Mouse (Mus musculus): ENCODE measurements around the gene Gpsm3. TPM values are rescaled to one million over a fixed set of nuclear protein-coding genes. Genes with fewer than 3 reads are reported as not detected.

Gpsm3 gene
- polyA plus RNA-seq, 1 experiment, result 1.9 TPM

DNA sequence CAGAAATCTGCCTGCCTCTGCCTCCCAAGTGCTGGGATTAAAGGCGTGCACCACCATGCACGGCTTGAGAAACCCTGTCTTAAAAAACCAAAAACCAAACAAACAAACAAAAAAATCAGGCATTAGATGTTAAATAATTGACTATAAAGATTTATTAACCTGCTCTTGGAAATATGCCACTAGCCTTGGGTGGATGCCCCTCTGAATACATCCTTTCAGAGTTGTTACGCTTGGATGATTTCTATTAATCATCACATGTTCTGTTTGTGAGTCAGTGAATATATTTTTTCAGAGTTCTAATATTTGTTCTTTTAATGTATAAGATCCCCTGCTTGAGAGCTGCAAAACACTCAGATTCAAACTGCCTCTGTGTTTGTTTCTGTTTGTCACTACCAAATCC is 35.4 kb downstream of the Gpsm3 start:
- no peak for TF ChIP-seq POLR2A (IDR thresholded peaks at IDR 0.05; ENCODE audit: control insufficient read depth, low read depth, low read length)
- no peak for TF ChIP-seq CTCF (IDR thresholded peaks at IDR 0.05; ENCODE audit: control insufficient read depth, insufficient read depth, insufficient replicate concordance, low read depth, low read length)
- Histone ChIP-seq H3K36me3 (ENCODE audit: control insufficient read depth, insufficient read depth, low read length) (no peaks in the 10 kb centered on the region), H3K27ac (ENCODE audit: control insufficient read depth, insufficient read depth, low read depth, low read length) (no peak overlapping the region), H3K4me1 (ENCODE audit: control insufficient read depth, insufficient read depth, low read length) (peaks cover 31% of the 10 kb centered on the region), H3K27me3 (ENCODE audit: control insufficient read depth, insufficient read depth, low read length) (no peaks in the 10 kb centered on the region), H3K4me3 (ENCODE audit: control insufficient read depth, low read depth, low read length) (no peak overlapping the region)

DNA sequence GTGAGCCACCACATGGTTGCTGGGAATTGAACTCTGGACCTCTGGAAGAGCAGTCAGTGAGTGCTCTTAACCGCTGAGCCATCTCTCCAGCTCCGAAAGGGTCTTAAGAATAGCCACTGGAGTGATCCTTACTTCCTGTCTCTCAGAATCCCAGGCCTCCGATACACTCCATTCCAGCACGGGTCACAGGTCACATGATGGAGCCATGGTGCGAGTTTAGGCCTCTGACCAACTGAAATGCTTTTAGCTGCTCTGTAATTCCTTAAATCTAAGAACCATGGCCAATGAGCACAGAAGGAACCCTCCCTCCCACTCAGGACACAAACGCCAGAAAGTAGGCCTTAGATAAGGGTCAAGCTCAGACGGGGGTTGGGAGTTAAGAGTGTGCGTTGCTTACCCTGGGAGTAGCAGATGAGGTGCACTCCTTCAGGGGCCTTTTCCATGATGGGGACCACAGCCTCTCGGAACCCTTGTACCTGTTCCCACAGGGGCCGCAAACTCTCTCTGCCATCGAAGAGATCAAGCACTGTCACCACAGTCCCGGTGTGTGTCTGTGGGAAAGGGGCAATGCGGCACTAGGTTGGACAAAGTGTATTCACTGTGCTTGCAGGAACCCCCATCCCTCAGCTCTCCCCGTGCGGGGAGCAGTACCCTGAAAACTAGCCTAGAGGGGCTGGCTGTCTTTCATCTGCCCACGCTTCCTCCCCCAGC is 36.6 kb downstream of the Gpsm3 start:
- H3K27me3 ChIP-seq (ENCODE audit: control insufficient read depth, insufficient read depth, low read length), result peaks cover 5% of the 10 kb centered on the region; the same call in 1 of the 2 replicates
- peaks cover 40% of the 10 kb centered on the region for H3K4me1 ChIP-seq (ENCODE audit: control insufficient read depth, insufficient read depth, low read length)
- H3K36me3 ChIP-seq (ENCODE audit: control insufficient read depth, insufficient read depth, low read length), result no peaks in the 10 kb centered on the region
- TF ChIP-seq POLR2A (IDR thresholded peaks at IDR 0.05; ENCODE audit: control insufficient read depth, low read depth, low read length) (no peak), CTCF (IDR thresholded peaks at IDR 0.05; ENCODE audit: control insufficient read depth, insufficient read depth, insufficient replicate concordance, low read depth, low read length) (no peak)
- peak overlapping the region; percentile 81 for H3K27ac ChIP-seq (ENCODE audit: control insufficient read depth, insufficient read depth, low read depth, low read length)
- H3K4me3 ChIP-seq (ENCODE audit: control insufficient read depth, low read depth, low read length), result peak overlapping the region; percentile 94

DNA sequence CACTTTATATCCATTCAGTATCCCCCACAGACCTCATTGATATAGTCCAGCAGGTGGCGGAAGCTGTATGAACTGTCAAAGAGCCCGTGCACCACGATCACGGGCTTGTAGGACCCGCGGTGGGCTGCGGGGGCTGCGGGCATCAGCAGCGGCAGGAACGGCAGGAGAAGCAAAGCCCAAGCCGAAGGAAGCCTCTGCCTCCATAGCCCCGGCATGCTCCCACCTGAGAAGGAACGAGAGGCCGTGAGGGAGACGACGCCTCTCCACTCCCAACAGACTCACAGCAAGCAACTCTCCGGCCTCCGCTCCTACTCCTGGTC is 37.1 kb downstream of the Gpsm3 start:
- H3K36me3 ChIP-seq (ENCODE audit: control insufficient read depth, insufficient read depth, low read length), result no peaks in the 10 kb centered on the region
- peak overlapping the region; percentile 81 for H3K27ac ChIP-seq (ENCODE audit: control insufficient read depth, insufficient read depth, low read depth, low read length)
- H3K4me1 ChIP-seq (ENCODE audit: control insufficient read depth, insufficient read depth, low read length), result peaks cover 44% of the 10 kb centered on the region
- TF ChIP-seq POLR2A (IDR thresholded peaks at IDR 0.05; ENCODE audit: control insufficient read depth, low read depth, low read length) (no peak), CTCF (IDR thresholded peaks at IDR 0.05; ENCODE audit: control insufficient read depth, insufficient read depth, insufficient replicate concordance, low read depth, low read length) (peak; percentile 18; the same call in 1 of the 2 replicates)
- H3K4me3 ChIP-seq (ENCODE audit: control insufficient read depth, low read depth, low read length), result peak overlapping the region; percentile 94
- H3K27me3 ChIP-seq (ENCODE audit: control insufficient read depth, insufficient read depth, low read length), result peaks cover 5% of the 10 kb centered on the region; the same call in 1 of the 2 replicates

DNA sequence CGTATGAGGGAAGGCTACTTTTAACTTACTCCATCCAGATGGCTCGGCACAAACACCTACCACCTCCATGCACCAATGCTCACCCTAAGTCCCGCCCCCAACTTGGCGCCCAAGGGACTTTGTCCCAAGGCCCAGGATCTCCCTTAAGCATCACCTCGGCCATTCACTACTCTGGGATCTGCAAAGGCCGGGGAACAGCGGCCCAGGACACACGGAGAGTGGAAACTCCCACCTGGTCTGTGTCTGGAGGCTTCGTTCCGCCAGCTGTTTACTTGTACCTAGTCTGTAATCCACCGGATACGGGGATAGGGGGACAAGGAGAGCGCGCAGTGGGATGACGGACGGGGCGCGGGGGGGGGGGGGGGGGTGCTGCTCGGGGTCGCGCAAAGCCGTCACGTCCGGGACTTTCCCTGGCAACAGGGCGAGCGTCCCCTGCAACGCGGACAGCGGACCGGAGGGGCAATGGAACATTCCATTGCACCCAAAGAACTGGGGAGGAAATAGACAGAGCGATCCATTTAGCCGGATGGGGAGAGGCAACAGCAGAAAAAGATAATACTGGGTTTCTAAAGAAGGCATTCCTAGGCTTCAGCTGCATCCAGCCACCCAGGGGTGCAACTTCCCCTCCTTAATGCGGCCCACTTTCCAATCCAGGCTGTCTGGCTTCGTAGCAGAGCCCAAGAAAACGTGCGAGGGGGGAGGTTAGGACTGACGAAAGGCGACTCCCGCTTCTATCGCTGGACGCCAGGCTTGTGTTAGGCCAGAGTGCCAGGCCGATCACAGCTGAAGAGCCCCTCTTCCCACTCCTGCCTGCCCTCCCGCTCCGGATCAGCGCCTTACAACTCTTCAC is 37.7 kb downstream of the Gpsm3 start:
- H3K4me3 ChIP-seq (ENCODE audit: control insufficient read depth, low read depth, low read length), result peak overlapping the region; percentile 94
- peaks cover 48% of the 10 kb centered on the region for H3K4me1 ChIP-seq (ENCODE audit: control insufficient read depth, insufficient read depth, low read length)
- H3K27ac ChIP-seq (ENCODE audit: control insufficient read depth, insufficient read depth, low read depth, low read length), result peak overlapping the region; percentile 92
- peaks cover 5% of the 10 kb centered on the region; the same call in 1 of the 2 replicates for H3K27me3 ChIP-seq (ENCODE audit: control insufficient read depth, insufficient read depth, low read length)
- no peaks in the 10 kb centered on the region for H3K36me3 ChIP-seq (ENCODE audit: control insufficient read depth, insufficient read depth, low read length)
- TF ChIP-seq POLR2A (IDR thresholded peaks at IDR 0.05; ENCODE audit: control insufficient read depth, low read depth, low read length), result peak; percentile 48; the same call in 1 of the 2 replicates
- TF ChIP-seq CTCF (IDR thresholded peaks at IDR 0.05; ENCODE audit: control insufficient read depth, insufficient read depth, insufficient replicate concordance, low read depth, low read length), result no peak

DNA sequence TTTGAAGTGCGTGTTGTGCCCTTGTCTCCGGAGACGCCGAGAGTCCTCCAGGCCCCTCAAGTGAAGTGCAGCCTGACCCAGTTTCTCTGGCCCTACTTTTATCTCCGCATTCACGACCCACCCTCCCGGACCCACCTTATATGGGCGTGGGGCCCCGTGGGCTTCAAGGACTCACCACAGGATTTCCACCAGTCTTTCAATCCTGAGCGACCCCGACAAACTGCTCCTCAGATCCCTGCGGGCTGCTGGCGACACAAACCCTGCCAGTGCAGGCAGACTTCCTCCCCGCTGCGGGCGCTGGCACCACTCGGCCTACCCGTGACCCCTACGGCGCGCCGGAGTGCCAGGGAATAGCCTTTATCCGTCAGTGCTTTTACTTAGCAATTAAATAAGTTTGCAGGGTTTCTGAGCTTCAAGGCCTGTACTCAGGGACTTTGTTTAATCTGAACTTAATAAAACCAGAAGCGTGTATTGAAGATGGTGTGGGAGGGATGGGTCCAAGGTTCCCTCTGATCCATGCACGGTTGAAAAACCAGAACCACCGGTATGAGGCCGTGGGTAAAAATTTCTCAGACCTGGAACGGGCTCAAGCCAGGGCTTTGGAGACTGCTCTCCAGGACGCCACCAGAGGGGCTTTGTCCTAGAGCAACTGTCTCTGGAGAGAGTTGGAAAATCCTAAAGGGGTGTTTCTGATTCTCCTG is 38.5 kb downstream of the Gpsm3 start, which contains the start of gene Ppt2:
Gene Ppt2 (minus strand): TSS at position 568 of the 701 bp plus-strand sequence.
- H3K4me3 ChIP-seq (ENCODE audit: control insufficient read depth, low read depth, low read length), result peak within 1 kb of the TSS; percentile 94
- H3K4me1 ChIP-seq (ENCODE audit: control insufficient read depth, insufficient read depth, low read length), result peaks cover 51% of the 10 kb centered on the region
- no peaks in the 10 kb centered on the region for H3K36me3 ChIP-seq (ENCODE audit: control insufficient read depth, insufficient read depth, low read length)
- H3K27ac ChIP-seq (ENCODE audit: control insufficient read depth, insufficient read depth, low read depth, low read length), result peak within 1 kb of the TSS; percentile 92
- H3K27me3 ChIP-seq (ENCODE audit: control insufficient read depth, insufficient read depth, low read length), result peaks cover 5% of the 10 kb centered on the region; the same call in 1 of the 2 replicates
- no peak for TF ChIP-seq POLR2A (IDR thresholded peaks at IDR 0.05; ENCODE audit: control insufficient read depth, low read depth, low read length)
- no peak for TF ChIP-seq CTCF (IDR thresholded peaks at IDR 0.05; ENCODE audit: control insufficient read depth, insufficient read depth, insufficient replicate concordance, low read depth, low read length)

DNA sequence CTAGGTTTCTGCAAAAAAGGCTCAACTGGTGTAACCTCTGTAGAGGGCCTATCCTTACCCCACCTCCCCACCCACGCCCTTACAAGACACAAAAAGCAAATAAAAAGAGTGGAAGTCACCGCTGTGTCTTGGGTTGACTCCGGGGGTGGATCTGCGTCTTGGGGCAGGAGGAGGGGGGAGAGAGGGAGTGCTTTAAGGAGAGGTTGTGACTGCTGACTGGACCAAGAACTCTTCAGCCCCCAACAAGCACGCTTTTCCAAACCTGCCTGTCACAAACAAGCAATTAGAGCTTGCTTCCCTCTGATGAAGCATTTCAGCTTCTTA is 39.0 kb downstream of the Gpsm3 start:
- peaks cover 51% of the 10 kb centered on the region for H3K4me1 ChIP-seq (ENCODE audit: control insufficient read depth, insufficient read depth, low read length)
- H3K4me3 ChIP-seq (ENCODE audit: control insufficient read depth, low read depth, low read length), result no peak overlapping the region
- TF ChIP-seq POLR2A (IDR thresholded peaks at IDR 0.05; ENCODE audit: control insufficient read depth, low read depth, low read length), result no peak
- TF ChIP-seq CTCF (IDR thresholded peaks at IDR 0.05; ENCODE audit: control insufficient read depth, insufficient read depth, insufficient replicate concordance, low read depth, low read length), result no peak
- H3K27me3 ChIP-seq (ENCODE audit: control insufficient read depth, insufficient read depth, low read length), result peaks cover 5% of the 10 kb centered on the region; the same call in 1 of the 2 replicates
- H3K27ac ChIP-seq (ENCODE audit: control insufficient read depth, insufficient read depth, low read depth, low read length), result no peak overlapping the region
- no peaks in the 10 kb centered on the region for H3K36me3 ChIP-seq (ENCODE audit: control insufficient read depth, insufficient read depth, low read length)
